Mouse (Mus musculus) myocyte (in vitro differentiated cells): ENCODE measurements around the gene Nol4l. TPM values are rescaled to one million over a fixed set of nuclear protein-coding genes. Genes with fewer than 3 reads are reported as not detected.

Experiments used
- H3K27me3 ChIP-seq: one replicate; pipeline ENCODE4 v1.6.1; 2011; ENCODE audit not compliant: control insufficient read depth, insufficient read depth, insufficient read length
- H3K36me3 ChIP-seq: one replicate; pipeline ENCODE4 v1.6.1; 2011; ENCODE audit not compliant: control insufficient read depth, insufficient read depth
- H3K4me2 ChIP-seq: one replicate; pipeline ENCODE4 v1.6.1; 2011; ENCODE audit warnings: low read depth, control low read depth
- H3K4me3 ChIP-seq: one replicate; pipeline ENCODE4 v1.5.1; 2011; ENCODE audit warnings: mild to moderate bottlenecking, control low read depth, moderate library complexity
- H3K79me2 ChIP-seq: one replicate; pipeline ENCODE4 v1.6.1; 2011; ENCODE audit not compliant: control insufficient read depth, insufficient read depth
- H3ac ChIP-seq: one replicate; pipeline ENCODE4 v1.6.1; 2011; ENCODE audit not compliant: control insufficient read depth, insufficient read length
- CEBPB ChIP-seq: IDR thresholded peaks from 2 replicates; pipeline ENCODE4 v1.6.1; 2011; ENCODE audit warnings: mild to moderate bottlenecking, moderate library complexity; ENCODE audit not compliant: poor library complexity, insufficient read depth, severe bottlenecking
- E2F4 ChIP-seq: IDR thresholded peaks from one replicate; pipeline ENCODE4 v1.6.1; 2011; ENCODE audit warnings: mild to moderate bottlenecking, control low read depth, moderate library complexity; ENCODE audit not compliant: insufficient read depth
- MAX ChIP-seq: IDR thresholded peaks from one replicate; pipeline ENCODE4 v1.6.1; 2011; ENCODE audit warnings: low read depth, mild to moderate bottlenecking, control low read depth
- MYOD1 ChIP-seq, 3 experiments: IDR thresholded peaks; one replicate each; pipeline ENCODE4 v1.6.1; 2011; ENCODE audit warnings: control low read depth in 2 of 3, low read depth in 2 of 3, mild to moderate bottlenecking in 2 of 3, moderate library complexity in 1 of 3; ENCODE audit not compliant: insufficient read length in 2 of 3, control insufficient read depth in 1 of 3
- MYOG ChIP-seq, 3 experiments: IDR thresholded peaks; one replicate each; pipeline ENCODE4 v1.6.1; 2011; ENCODE audit warnings: control low read depth in 2 of 3, low read depth in 2 of 3, mild to moderate bottlenecking in 2 of 3; ENCODE audit not compliant: insufficient read length in 2 of 3, control insufficient read depth in 1 of 3, insufficient read depth in 1 of 3
- POLR2A ChIP-seq: IDR thresholded peaks from one replicate; pipeline ENCODE4 v1.6.1; 2011; ENCODE audit warnings: low read depth, mild to moderate bottlenecking, control low read depth, moderate library complexity; ENCODE audit not compliant: insufficient read length
- POLR2AphosphoS2 ChIP-seq: IDR thresholded peaks from one replicate; pipeline ENCODE4 v1.6.1; 2011; ENCODE audit warnings: low read depth, control low read depth; ENCODE audit not compliant: insufficient read length
- REST ChIP-seq: IDR thresholded peaks from one replicate; pipeline ENCODE4 v1.6.1; 2011; ENCODE audit warnings: mild to moderate bottlenecking, control low read depth, moderate library complexity; ENCODE audit not compliant: insufficient read depth, insufficient read length
- SRF ChIP-seq: IDR thresholded peaks from one replicate; pipeline ENCODE4 v1.6.1; 2011; ENCODE audit warnings: low read depth; ENCODE audit not compliant: control insufficient read depth, insufficient read length
- TCF12 ChIP-seq: IDR thresholded peaks from one replicate; pipeline ENCODE4 v1.6.1; 2011; ENCODE audit warnings: mild to moderate bottlenecking, control low read depth; ENCODE audit not compliant: poor library complexity, insufficient read depth, severe bottlenecking
- TCF3 ChIP-seq: IDR thresholded peaks from one replicate; pipeline ENCODE4 v1.6.1; 2011; ENCODE audit warnings: low read depth, control low read depth; ENCODE audit not compliant: insufficient read length
- USF1 ChIP-seq: IDR thresholded peaks from one replicate; pipeline ENCODE4 v1.6.1; 2011; ENCODE audit warnings: low read depth, mild to moderate bottlenecking, control low read depth, moderate library complexity
- polyA plus RNA-seq: library from polyadenylated mRNA; unstranded; fragments of >200 nt; fragmentation: generic; extraction: Trizol; gene quantifications from one replicate; pipeline ENCODE4 v1.2.1, GENCODE M21; 2012; ENCODE audit warnings: missing spikeins

Gene Nol4l
- polyA plus RNA-seq, 1 experiment: 0.44 TPM

DNA sequence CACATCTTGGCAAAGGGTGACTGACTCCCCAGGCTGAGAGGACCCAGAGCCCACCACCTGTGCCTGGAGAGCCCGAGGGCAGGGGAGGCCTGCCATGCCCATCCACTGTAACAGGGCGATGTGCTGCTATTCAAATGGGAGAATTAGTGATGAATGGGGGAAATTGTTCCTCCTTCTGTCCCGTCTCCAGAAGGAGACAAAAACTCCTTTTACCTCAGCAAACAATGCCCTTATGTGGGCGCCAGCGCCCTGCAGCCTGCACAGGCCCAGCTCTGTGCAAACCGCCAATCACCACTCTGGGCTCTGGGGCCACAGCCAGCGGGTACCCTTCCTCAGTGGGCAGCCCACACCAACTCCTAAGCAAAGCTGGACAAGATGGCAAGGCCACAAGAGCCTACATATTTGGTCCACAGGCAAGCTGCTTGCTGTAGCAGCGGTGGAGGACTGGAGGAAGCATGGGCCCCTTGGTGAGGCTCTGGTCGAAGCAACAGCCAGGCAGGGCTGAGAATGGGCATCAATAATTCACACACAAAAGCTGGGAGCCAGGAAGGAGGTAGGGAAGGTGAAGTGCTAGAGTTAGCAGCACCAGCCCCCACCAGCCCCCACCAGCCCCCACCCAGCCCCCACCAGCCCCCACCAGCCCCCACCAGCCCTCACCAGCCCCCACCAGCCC, 103.6 kb downstream of the Nol4l start:
- H3K27me3 ChIP-seq: no peaks in the 10 kb centered on the region
- TF ChIP-seq REST (no peak), POLR2AphosphoS2 (no peak), MAX (no peak), POLR2A (no peak), E2F4 (no peak), MYOD1 (IDR thresholded peaks at IDR 0.05; ENCODE audit: control insufficient read depth in 1 of 3, insufficient read length in 2 of 3, low read depth in 2 of 3) (no peak), TCF12 (no peak), USF1 (no peak), CEBPB (no peak), MYOG (IDR thresholded peaks at IDR 0.05; ENCODE audit: control insufficient read depth in 1 of 3, insufficient read depth in 1 of 3, insufficient read length in 2 of 3, low read depth in 2 of 3) (no peak), TCF3 (no peak), SRF (no peak)
- no peaks in the 10 kb centered on the region for H3K79me2 ChIP-seq
- H3K4me2 ChIP-seq: no peak overlapping the region
- no peak overlapping the region for H3ac ChIP-seq
- no peaks in the 10 kb centered on the region for H3K36me3 ChIP-seq
- no peak overlapping the region for H3K4me3 ChIP-seq

DNA sequence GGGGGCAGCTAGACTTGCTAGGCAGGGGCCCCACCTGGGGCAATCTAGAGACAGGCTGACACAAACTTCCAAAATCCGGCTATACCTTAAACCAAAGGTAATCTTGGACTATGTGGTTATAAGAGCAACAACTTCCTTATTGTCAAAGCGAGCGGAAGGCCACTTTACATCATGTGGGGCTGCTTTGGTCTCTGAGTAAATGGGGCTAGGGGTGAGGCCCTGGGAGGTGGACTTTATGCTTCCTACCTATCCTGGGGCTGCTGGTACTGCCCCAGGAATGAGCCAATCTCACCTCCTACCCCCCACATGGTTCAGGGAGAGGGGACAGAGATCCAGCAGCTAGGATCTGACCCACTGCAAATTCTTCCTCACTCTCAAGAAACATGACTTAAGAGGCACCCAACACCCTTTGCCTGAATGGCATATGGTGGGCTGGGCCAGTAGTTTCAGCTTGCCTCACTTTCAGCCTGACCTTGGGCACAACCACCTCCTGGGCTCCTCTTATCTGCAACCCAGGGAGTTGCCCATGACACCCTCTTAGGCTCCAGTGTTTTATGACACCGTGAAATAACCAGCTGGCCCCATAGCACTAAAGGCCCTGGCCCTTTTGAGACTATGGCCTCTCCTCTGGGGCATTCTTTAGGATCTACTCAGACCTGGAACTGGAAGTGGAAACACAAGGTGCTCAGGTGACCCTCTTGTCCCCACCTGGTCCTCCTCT, 104.5 kb downstream of the Nol4l start:
- H3ac ChIP-seq: no peak overlapping the region
- H3K4me2 ChIP-seq: no peak overlapping the region
- H3K79me2 ChIP-seq: no peaks in the 10 kb centered on the region
- H3K36me3 ChIP-seq: no peaks in the 10 kb centered on the region
- TF ChIP-seq SRF (no peak), POLR2A (no peak), MYOG (IDR thresholded peaks at IDR 0.05; ENCODE audit: control insufficient read depth in 1 of 3, insufficient read depth in 1 of 3, insufficient read length in 2 of 3, low read depth in 2 of 3) (no peak), MAX (no peak), TCF12 (no peak), E2F4 (no peak), CEBPB (no peak), USF1 (no peak), MYOD1 (IDR thresholded peaks at IDR 0.05; ENCODE audit: control insufficient read depth in 1 of 3, insufficient read length in 2 of 3, low read depth in 2 of 3) (no peak), POLR2AphosphoS2 (no peak), TCF3 (no peak), REST (no peak)
- no peak overlapping the region for H3K4me3 ChIP-seq
- no peaks in the 10 kb centered on the region for H3K27me3 ChIP-seq

DNA sequence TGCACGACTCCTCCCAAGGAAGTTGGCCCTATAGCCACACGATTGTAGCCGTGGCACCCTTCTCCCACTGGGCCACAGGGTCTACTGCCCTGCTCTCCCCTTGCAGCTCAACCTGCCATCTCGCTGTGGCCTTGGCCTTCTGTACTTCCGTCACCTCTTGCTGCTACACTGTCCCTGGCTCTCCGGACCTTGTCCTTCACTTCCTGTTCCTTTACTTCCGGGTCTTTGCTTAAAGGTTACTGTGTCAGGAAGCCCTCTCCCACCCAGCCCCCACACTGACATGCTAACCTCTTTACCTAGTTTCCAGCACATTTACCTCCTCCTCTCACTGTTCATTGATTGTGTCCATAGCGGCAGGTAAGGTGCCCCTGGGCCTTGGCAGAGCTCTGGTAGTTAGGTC, 105.2 kb downstream of the Nol4l start:
- Histone ChIP-seq H3K4me3 (no peak overlapping the region), H3ac (no peak overlapping the region), H3K79me2 (no peaks in the 10 kb centered on the region), H3K36me3 (no peaks in the 10 kb centered on the region), H3K4me2 (no peak overlapping the region), H3K27me3 (no peaks in the 10 kb centered on the region)
- TF ChIP-seq MYOG (IDR thresholded peaks at IDR 0.05; ENCODE audit: control insufficient read depth in 1 of 3, insufficient read depth in 1 of 3, insufficient read length in 2 of 3, low read depth in 2 of 3): no peak
- no peak for TF ChIP-seq MYOD1 (IDR thresholded peaks at IDR 0.05; ENCODE audit: control insufficient read depth in 1 of 3, insufficient read length in 2 of 3, low read depth in 2 of 3)
- no peak for TF ChIP-seq E2F4
- TF ChIP-seq CEBPB: no peak
- TF ChIP-seq USF1: no peak
- TF ChIP-seq TCF12: no peak
- TF ChIP-seq MAX: no peak
- no peak for TF ChIP-seq REST
- no peak for TF ChIP-seq POLR2A
- TF ChIP-seq TCF3: no peak
- TF ChIP-seq SRF: no peak
- TF ChIP-seq POLR2AphosphoS2: no peak

GRCm38 (mm10) chr2:153423113-153423512, 106.7 kb downstream of the Nol4l start:
- H3K27me3 ChIP-seq: no peaks in the 10 kb centered on the region
- no peak overlapping the region for H3ac ChIP-seq
- H3K36me3 ChIP-seq: no peaks in the 10 kb centered on the region
- TF ChIP-seq REST: no peak
- no peak for TF ChIP-seq MYOG (IDR thresholded peaks at IDR 0.05; ENCODE audit: control insufficient read depth in 1 of 3, insufficient read depth in 1 of 3, insufficient read length in 2 of 3, low read depth in 2 of 3)
- TF ChIP-seq MYOD1 (IDR thresholded peaks at IDR 0.05; ENCODE audit: control insufficient read depth in 1 of 3, insufficient read length in 2 of 3, low read depth in 2 of 3): no peak
- TF ChIP-seq POLR2A: no peak
- no peak for TF ChIP-seq CEBPB
- TF ChIP-seq SRF: no peak
- no peak for TF ChIP-seq E2F4
- no peak for TF ChIP-seq MAX
- TF ChIP-seq USF1: no peak
- TF ChIP-seq TCF12: no peak
- TF ChIP-seq POLR2AphosphoS2: no peak
- no peak for TF ChIP-seq TCF3
- no peak overlapping the region for H3K4me2 ChIP-seq
- H3K79me2 ChIP-seq: no peaks in the 10 kb centered on the region
- H3K4me3 ChIP-seq: no peak overlapping the region
